Mouse (Mus musculus): ENCODE measurements at regions not wholly inside any gene's neighbourhood (a gene's known extent, or its start where the extent isn't known, plus 50 kb on each side); places are given as distances from the start of the nearest gene placed in this dataset.

DNA sequence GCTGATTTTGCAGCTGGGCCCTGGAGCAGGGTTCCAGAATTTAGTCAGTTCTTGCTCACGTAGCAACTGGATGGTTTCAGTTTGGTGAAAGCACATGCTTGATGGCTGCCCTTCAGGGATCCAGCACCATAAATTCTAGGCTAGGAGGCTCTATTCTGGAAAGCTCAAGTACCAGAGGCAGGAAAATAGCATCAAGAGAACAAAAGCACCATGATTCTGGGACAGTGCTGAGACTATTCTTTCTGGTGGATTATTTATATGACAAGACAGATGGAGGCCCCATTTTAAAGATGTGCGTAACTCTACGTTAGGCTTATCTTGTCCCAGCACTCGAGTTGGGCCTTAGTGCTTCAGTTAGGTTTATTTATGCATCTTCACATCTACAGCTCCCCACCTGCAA, 463.0 kb upstream of the Pdzrn3 start:
- Histone ChIP-seq H3K9me3 (no peaks in the 10 kb centered on the region), H3K27me3 (replicated peaks) (no peaks in the 10 kb centered on the region), H3K4me1 (no peaks in the 10 kb centered on the region), H3K4me3 (no peak overlapping the region), H3K36me3 (replicated peaks) (no peaks in the 10 kb centered on the region), H3K4me2 (no peak overlapping the region), H3K27ac (no peak overlapping the region), H3K9ac (no peak overlapping the region)
- no peak for ATAC-seq (replicated peaks)
- 95% methylated on average over 4 of the region's 4 CpGs for WGBS

DNA sequence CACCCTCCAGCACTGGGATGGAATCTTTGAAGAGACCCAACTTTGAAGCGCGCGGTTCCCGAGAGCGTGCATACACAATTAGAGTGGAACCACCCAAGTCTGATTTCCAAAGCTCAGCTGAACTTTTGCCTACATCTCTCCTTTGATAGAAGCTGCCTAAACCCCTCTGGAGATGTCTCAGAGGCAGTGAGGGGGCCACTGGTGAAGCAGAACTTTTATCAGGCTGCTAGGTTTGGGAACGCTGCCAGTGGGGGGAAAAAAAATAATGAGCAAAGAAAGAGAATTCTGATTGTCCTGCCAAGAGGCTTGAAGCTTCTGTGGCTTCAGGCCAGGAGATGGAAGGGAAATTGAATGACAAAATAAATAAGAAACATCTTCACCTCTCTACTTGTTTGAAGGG, 459.9 kb upstream of the Pdzrn3 start:
- 76% methylated on average over 6 of the region's 6 CpGs for WGBS
- H3K4me2 ChIP-seq = no peak overlapping the region
- no peaks in the 10 kb centered on the region for H3K4me1 ChIP-seq
- ATAC-seq (replicated peaks) = peak; percentile 45; the same call in 1 of the 2 replicates
- H3K9ac ChIP-seq = no peak overlapping the region
- no peaks in the 10 kb centered on the region for H3K9me3 ChIP-seq
- H3K27ac ChIP-seq = no peak overlapping the region
- no peak overlapping the region for H3K4me3 ChIP-seq
- no peaks in the 10 kb centered on the region for H3K27me3 ChIP-seq (replicated peaks)
- H3K36me3 ChIP-seq (replicated peaks) = no peaks in the 10 kb centered on the region

DNA sequence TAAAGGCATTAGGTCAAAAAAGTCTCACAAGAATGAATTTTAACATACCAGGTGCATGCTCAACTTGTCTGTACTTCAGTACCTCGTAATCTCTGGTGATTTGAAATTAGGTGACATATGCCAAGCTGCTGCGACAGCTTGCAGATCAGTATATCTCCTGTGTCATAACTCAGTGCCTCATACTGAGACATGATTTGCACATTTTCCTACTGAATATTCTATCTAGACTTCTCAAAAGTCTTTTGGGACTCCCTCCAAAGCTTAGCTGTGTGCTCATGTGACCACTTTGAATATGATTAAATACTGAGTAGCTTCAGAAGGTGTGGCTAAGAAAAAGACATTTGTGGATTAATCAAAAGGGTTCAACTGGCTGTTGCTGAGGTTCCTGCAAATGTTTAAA, 416.3 kb upstream of the Pdzrn3 start:
- Histone ChIP-seq H3K4me1 (no peaks in the 10 kb centered on the region), H3K4me3 (no peak overlapping the region), H3K27ac (no peak overlapping the region), H3K4me2 (no peak overlapping the region), H3K36me3 (replicated peaks) (no peaks in the 10 kb centered on the region), H3K27me3 (replicated peaks) (no peaks in the 10 kb centered on the region), H3K9ac (no peak overlapping the region), H3K9me3 (no peaks in the 10 kb centered on the region)
- no peak for ATAC-seq (replicated peaks)
- 76% methylated on average over 2 of the region's 2 CpGs for WGBS

GRCm38 (mm10) chr6:101777864-101778263, 400.2 kb upstream of the Pdzrn3 start:
- no peak overlapping the region for H3K27ac ChIP-seq
- no peaks in the 10 kb centered on the region for H3K27me3 ChIP-seq (replicated peaks)
- WGBS = 94% methylated on average over 3 of the region's 3 CpGs
- no peak overlapping the region for H3K4me3 ChIP-seq
- ATAC-seq (replicated peaks) = no peak
- H3K36me3 ChIP-seq (replicated peaks) = no peaks in the 10 kb centered on the region
- H3K9ac ChIP-seq = no peak overlapping the region
- H3K4me1 ChIP-seq = no peaks in the 10 kb centered on the region
- H3K9me3 ChIP-seq = no peaks in the 10 kb centered on the region
- H3K4me2 ChIP-seq = no peak overlapping the region

- no peak overlapping the region for H3K4me3 ChIP-seq
- no peak overlapping the region for H3K9ac ChIP-seq
- 50% methylated on average over 5 of the region's 5 CpGs for WGBS
- ATAC-seq (replicated peaks) = no peak
- H3K4me1 ChIP-seq = no peaks in the 10 kb centered on the region
- no peak overlapping the region for H3K27ac ChIP-seq
- no peaks in the 10 kb centered on the region for H3K9me3 ChIP-seq
- no peak overlapping the region for H3K4me2 ChIP-seq
- H3K36me3 ChIP-seq (replicated peaks) = no peaks in the 10 kb centered on the region
- no peaks in the 10 kb centered on the region for H3K27me3 ChIP-seq (replicated peaks)
These were observed 395.5 kb upstream of the Pdzrn3 start for GRCm38 (mm10) chr6:101773151-101773550.

- ATAC-seq (replicated peaks) = no peak
- H3K4me3 ChIP-seq = no peak overlapping the region
- 37% methylated on average over 3 of the region's 3 CpGs for WGBS
These were observed 357.4 kb upstream of the Pdzrn3 start for GRCm38 (mm10) chr6:101735107-101735506.

GRCm38 (mm10) chr6:101720513-101720912, 342.8 kb upstream of the Pdzrn3 start:
- Histone ChIP-seq H3K4me2 (no peak overlapping the region), H3K9me3 (no peaks in the 10 kb centered on the region), H3K36me3 (replicated peaks) (no peaks in the 10 kb centered on the region), H3K9ac (no peak overlapping the region), H3K27ac (no peak overlapping the region), H3K4me3 (no peak overlapping the region), H3K27me3 (replicated peaks) (no peaks in the 10 kb centered on the region), H3K4me1 (no peaks in the 10 kb centered on the region)
- no peak for ATAC-seq (replicated peaks)

More at GRCm38 (mm10) chr6:101735107-101735506, 357.4 kb upstream of the Pdzrn3 start:
- Histone ChIP-seq H3K27ac (no peak overlapping the region), H3K4me1 (no peaks in the 10 kb centered on the region), H3K27me3 (replicated peaks) (no peaks in the 10 kb centered on the region), H3K4me2 (no peak overlapping the region), H3K9me3 (no peaks in the 10 kb centered on the region), H3K9ac (no peak overlapping the region), H3K36me3 (replicated peaks) (no peaks in the 10 kb centered on the region)

- H3K27ac ChIP-seq = no peak overlapping the region
- H3K4me1 ChIP-seq = 0 out of 2 replicates have a peak, but pooled peaks cover 3% of the 10 kb centered on the region
- H3K27me3 ChIP-seq (replicated peaks) = no peaks in the 10 kb centered on the region
- H3K36me3 ChIP-seq (replicated peaks) = no peaks in the 10 kb centered on the region
- no peak overlapping the region for H3K4me3 ChIP-seq
- no peaks in the 10 kb centered on the region for H3K9me3 ChIP-seq
- WGBS = 87% methylated on average over 2 of the region's 2 CpGs
- no peak for ATAC-seq (replicated peaks)
- H3K4me2 ChIP-seq = no peak overlapping the region
- H3K9ac ChIP-seq = no peak overlapping the region
These were observed 312.0 kb upstream of the Pdzrn3 start for GRCm38 (mm10) chr6:101689684-101690083.

DNA sequence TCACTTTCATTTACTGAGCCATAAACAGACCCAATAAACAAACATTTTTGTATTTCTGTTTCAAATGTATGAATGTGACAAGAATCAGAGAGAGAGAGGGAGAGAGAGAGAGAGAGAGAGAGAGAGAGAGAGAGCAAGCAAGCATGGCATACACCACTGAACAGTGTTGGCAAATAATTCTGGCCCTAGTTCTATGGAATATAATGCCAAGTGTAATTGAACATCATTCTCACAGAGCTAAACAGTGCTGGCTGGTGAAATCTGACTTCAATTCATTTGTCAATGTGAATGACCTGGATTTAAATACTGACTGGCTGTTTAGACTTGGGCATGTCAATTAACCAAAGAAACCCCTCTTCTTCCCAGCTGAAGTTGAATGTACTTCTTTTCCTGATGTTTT, 308.9 kb upstream of the Pdzrn3 start:
- no peak for ATAC-seq (replicated peaks)
- no peaks in the 10 kb centered on the region for H3K9me3 ChIP-seq
- no peak overlapping the region for H3K9ac ChIP-seq
- H3K4me2 ChIP-seq = no peak overlapping the region
- H3K36me3 ChIP-seq (replicated peaks) = no peaks in the 10 kb centered on the region
- 0 out of 2 replicates have a peak, but pooled peaks cover 3% of the 10 kb centered on the region for H3K4me1 ChIP-seq
- H3K27ac ChIP-seq = no peak overlapping the region
- no peaks in the 10 kb centered on the region for H3K27me3 ChIP-seq (replicated peaks)
- H3K4me3 ChIP-seq = no peak overlapping the region

GRCm38 (mm10) chr6:101685734-101686133, 308.0 kb upstream of the Pdzrn3 start:
- Histone ChIP-seq H3K27me3 (replicated peaks) (no peaks in the 10 kb centered on the region), H3K9ac (no peak overlapping the region), H3K4me1 (0 out of 2 replicates have a peak, but pooled peaks cover 3% of the 10 kb centered on the region), H3K9me3 (no peaks in the 10 kb centered on the region), H3K4me2 (peak overlapping the region; percentile 22), H3K36me3 (replicated peaks) (no peaks in the 10 kb centered on the region), H3K4me3 (no peak overlapping the region), H3K27ac (no peak overlapping the region)
- peak; percentile 63; the same call in 1 of the 2 replicates for ATAC-seq (replicated peaks)
- 51% methylated on average over 8 of the region's 8 CpGs for WGBS

- H3K27me3 ChIP-seq (replicated peaks) = no peaks in the 10 kb centered on the region
- WGBS = 73% methylated on average over 2 of the region's 2 CpGs
- H3K36me3 ChIP-seq (replicated peaks) = no peaks in the 10 kb centered on the region
- H3K27ac ChIP-seq = no peak overlapping the region
- no peaks in the 10 kb centered on the region for H3K9me3 ChIP-seq
- H3K4me1 ChIP-seq = 0 out of 2 replicates have a peak, but pooled peaks cover 3% of the 10 kb centered on the region
- no peak for ATAC-seq (replicated peaks)
- H3K4me3 ChIP-seq = no peak overlapping the region
- H3K4me2 ChIP-seq = no peak overlapping the region
- no peak overlapping the region for H3K9ac ChIP-seq
These were observed 306.7 kb upstream of the Pdzrn3 start for GRCm38 (mm10) chr6:101684390-101684789.

GRCm38 (mm10) chr6:101674846-101675245, 297.1 kb upstream of the Pdzrn3 start:
- H3K4me2 ChIP-seq = no peak overlapping the region
- H3K4me3 ChIP-seq = no peak overlapping the region
- 73% methylated on average over 4 of the region's 4 CpGs for WGBS
- no peaks in the 10 kb centered on the region for H3K36me3 ChIP-seq (replicated peaks)
- no peaks in the 10 kb centered on the region for H3K9me3 ChIP-seq
- ATAC-seq (replicated peaks) = no peak
- no peak overlapping the region for H3K27ac ChIP-seq
- no peaks in the 10 kb centered on the region for H3K27me3 ChIP-seq (replicated peaks)
- no peak overlapping the region for H3K9ac ChIP-seq
- no peaks in the 10 kb centered on the region for H3K4me1 ChIP-seq

DNA sequence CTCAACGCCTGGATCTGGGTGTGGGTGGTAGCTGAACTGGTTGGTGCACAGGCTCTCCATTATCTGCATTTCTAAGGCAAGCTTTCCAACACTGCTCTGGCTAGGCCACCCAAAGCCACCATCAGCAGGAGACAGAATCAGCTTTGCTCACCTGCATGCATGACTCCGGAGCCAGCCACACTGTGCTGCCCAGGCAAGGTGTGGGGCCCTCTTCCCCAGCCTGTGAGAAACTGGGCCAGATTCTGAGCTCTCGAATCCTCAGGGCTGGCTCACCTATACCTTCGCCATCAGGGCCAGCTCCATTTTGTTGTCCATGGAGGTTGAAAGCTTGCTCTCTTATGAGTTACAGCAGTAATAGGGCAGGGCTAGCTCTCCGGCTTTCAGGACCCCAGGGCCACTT, 293.1 kb upstream of the Pdzrn3 start:
- no peak overlapping the region for H3K27ac ChIP-seq
- H3K9me3 ChIP-seq = no peaks in the 10 kb centered on the region
- H3K27me3 ChIP-seq (replicated peaks) = no peaks in the 10 kb centered on the region
- no peak overlapping the region for H3K9ac ChIP-seq
- H3K4me1 ChIP-seq = 0 out of 2 replicates have a peak, but pooled peaks cover 5% of the 10 kb centered on the region
- ATAC-seq (replicated peaks) = no peak
- no peak overlapping the region for H3K4me2 ChIP-seq
- H3K36me3 ChIP-seq (replicated peaks) = no peaks in the 10 kb centered on the region
- 54% methylated on average over 5 of the region's 5 CpGs for WGBS
- no peak overlapping the region for H3K4me3 ChIP-seq
